Mouse (Mus musculus) small intestine, adult 10 weeks (tissue): ENCODE results near the gene Plekhh2. TPM values are rescaled to one million over a fixed set of nuclear protein-coding genes. Genes with fewer than 3 reads are reported as not detected.

Experiments
- polyA plus RNA-seq: library from polyadenylated mRNA; stranded (reverse); fragments of 350-450 nt; fragmentation: Illumina TruSeq; extraction: RNeasy Lipid Tissue Mini Kit (QIAGEN cat#74804); gene quantifications from one replicate; pipeline ENCODE4 v1.2.3, GENCODE M21; 2014; ENCODE audit warnings: low replicate concordance

The Plekhh2 gene
- 3.1 TPM for polyA plus RNA-seq

GRCm38 (mm10) chr17:84511682-84512515 is at the start of gene Plekhh2:
Plekhh2 (plus strand) TSS chr17:84511895.

GRCm38 (mm10) chr17:84465753-84466608 is 45.7 kb upstream of the Plekhh2 start, which contains the start of gene Thada:
Thada (minus strand) TSS chr17:84466205.

GRCm38 (mm10) chr17:84626276-84626856 is 114.7 kb downstream of the Plekhh2 start, which contains the start of gene Dync2li1:
Dync2li1 (plus strand) TSS chr17:84626496.

Other genes with a start within 250 kb of the Plekhh2 start
- gene Thada, start 45.7 kb upstream of the Plekhh2 start, polyA plus RNA-seq: 2.8 TPM
- gene Dync2li1, start 114.6 kb downstream of the Plekhh2 start, polyA plus RNA-seq: 3.6 TPM
- gene Abcg8, start 164.4 kb downstream of the Plekhh2 start, polyA plus RNA-seq: 152 TPM
- 391 TPM for gene Abcg5, start 171.1 kb downstream of the Plekhh2 start, polyA plus RNA-seq